Mouse (Mus musculus) CH12.LX (cell line): ENCODE data around the gene Lcn9. TPM values are rescaled to one million over a fixed set of nuclear protein-coding genes. Genes with fewer than 3 reads are reported as not detected.

Source experiments
- DNase-seq: peaks from one replicate; pipeline ENCODE4 v3.0.0-alpha.2; 2013; ENCODE audit errors: extremely low read depth
- H3K27ac ChIP-seq: 2 replicates; pipeline ENCODE4 v1.5.1; 2012; ENCODE audit warnings: low read depth, mild to moderate bottlenecking, control low read depth, moderate library complexity; ENCODE audit not compliant: insufficient read depth
- H3K27me3 ChIP-seq: replicated peaks from 2 replicates; pipeline ENCODE3; 2012; ENCODE audit warnings: inconsistent platforms
- H3K36me3 ChIP-seq, 2 experiments: replicated peaks in 1 of 2; 2 replicates each; pipeline versions ENCODE3 to v1.6.1; 2012; ENCODE audit warnings: inconsistent platforms in 1 of 2, low read length in 1 of 2, mild to moderate bottlenecking in 1 of 2, mixed read lengths in 1 of 2, moderate library complexity in 1 of 2; ENCODE audit not compliant: control insufficient read depth in 1 of 2, insufficient read depth in 1 of 2
- H3K4me1 ChIP-seq, 2 experiments: 2 replicates each; pipeline ENCODE4 v1.6.1; 2012; ENCODE audit warnings: inconsistent platforms in 1 of 2, moderate library complexity in 1 of 2; ENCODE audit not compliant: insufficient read depth in 2 of 2, control insufficient read depth in 1 of 2
- H3K4me2 ChIP-seq: 2 replicates; pipeline ENCODE4 v1.6.1; 2012; ENCODE audit warnings: low read depth, mild to moderate bottlenecking, control low read depth; ENCODE audit not compliant: poor library complexity, insufficient read depth, severe bottlenecking
- H3K4me3 ChIP-seq, 3 experiments: fragments of 150-350 bp in 1 of 3; sonication (generic) in 1 of 3; replicated peaks in 1 of 3; 2 replicates each; pipeline versions ENCODE3 to v1.5.1; 2011 to 2012; ENCODE audit warnings: low read depth in 2 of 3, low read length in 2 of 3, mild to moderate bottlenecking in 2 of 3, moderate library complexity in 2 of 3, control low read depth in 1 of 3, improper control_type of control experiment in 1 of 3, inconsistent platforms in 1 of 3, mixed read lengths in 1 of 3; ENCODE audit not compliant: poor library complexity in 1 of 3
- H3K79me2 ChIP-seq: replicated peaks from 2 replicates; pipeline ENCODE4 v1.6.1; 2012; ENCODE audit warnings: mild to moderate bottlenecking, moderate library complexity; ENCODE audit not compliant: control insufficient read depth, poor library complexity, insufficient read depth, severe bottlenecking; ENCODE audit errors: extremely low read depth
- H3K9ac ChIP-seq: 2 replicates; pipeline ENCODE4 v1.6.1; 2012; ENCODE audit warnings: low read depth, mild to moderate bottlenecking, control low read depth, moderate library complexity; ENCODE audit not compliant: insufficient read depth
- H3K9me3 ChIP-seq: replicated peaks from 2 replicates; pipeline ENCODE3; 2012; ENCODE audit warnings: low read length, inconsistent platforms, mixed read lengths
- BHLHE40 ChIP-seq: IDR thresholded peaks from 2 replicates; pipeline ENCODE4 v1.6.1; 2011; ENCODE audit warnings: mild to moderate bottlenecking, low read depth, low read length, improper control_type of control experiment
- CHD1 ChIP-seq: IDR thresholded peaks from 2 replicates; pipeline ENCODE4 v1.6.1; 2012; ENCODE audit warnings: low read depth, low read length, improper control_type of control experiment, inconsistent platforms
- ELF1 ChIP-seq: IDR thresholded peaks from 2 replicates; pipeline ENCODE4 v1.6.1; 2014; ENCODE audit warnings: low read depth, mild to moderate bottlenecking, inconsistent platforms, low read length, improper control_type of control experiment
- ETS1 ChIP-seq: conservative IDR thresholded peaks from 2 replicates; pipeline ENCODE4 v1.6.1; 2012; ENCODE audit warnings: low read depth, mild to moderate bottlenecking, inconsistent platforms, low read length, improper control_type of control experiment, moderate library complexity
- HCFC1 ChIP-seq: IDR thresholded peaks from 2 replicates; pipeline ENCODE4 v1.6.1; 2012; ENCODE audit warnings: low read depth, mild to moderate bottlenecking, inconsistent platforms, low read length, improper control_type of control experiment
- JUN ChIP-seq: IDR thresholded peaks from 2 replicates; pipeline ENCODE4 v1.6.1; 2011; ENCODE audit warnings: low read depth, mild to moderate bottlenecking, low read length, improper control_type of control experiment, moderate library complexity; ENCODE audit not compliant: insufficient read depth
- JUND ChIP-seq: conservative IDR thresholded peaks from 2 replicates; pipeline ENCODE4 v1.6.1; 2011; ENCODE audit warnings: low read depth, low read length, improper control_type of control experiment
- KAT2A ChIP-seq: IDR thresholded peaks from 2 replicates; pipeline ENCODE4 v1.6.1; 2012; ENCODE audit warnings: low read length, improper control_type of control experiment, inconsistent platforms; ENCODE audit not compliant: insufficient replicate concordance
- MAFK ChIP-seq: IDR thresholded peaks from 2 replicates; pipeline ENCODE4 v1.6.1; 2011; ENCODE audit warnings: low read length, improper control_type of control experiment; ENCODE audit not compliant: insufficient replicate concordance
- MAZ ChIP-seq: IDR thresholded peaks from 2 replicates; pipeline ENCODE4 v1.6.1; 2012; ENCODE audit warnings: low read depth, mild to moderate bottlenecking, inconsistent platforms, low read length, improper control_type of control experiment, moderate library complexity
- MEF2A ChIP-seq: IDR thresholded peaks from 2 replicates; pipeline ENCODE4 v1.6.1; 2014; ENCODE audit warnings: low read depth, mild to moderate bottlenecking, inconsistent platforms, low read length, improper control_type of control experiment, borderline replicate concordance
- MXI1 ChIP-seq: IDR thresholded peaks from 2 replicates; pipeline ENCODE4 v1.6.1; 2011; ENCODE audit warnings: mild to moderate bottlenecking, low read depth, low read length, improper control_type of control experiment
- MYC ChIP-seq: IDR thresholded peaks from 2 replicates; pipeline ENCODE4 v1.6.1; 2011; ENCODE audit warnings: low read depth, mild to moderate bottlenecking, improper control_type of control experiment, low read length
- NELFE ChIP-seq: IDR thresholded peaks from 2 replicates; pipeline ENCODE4 v1.6.1; 2011; ENCODE audit warnings: low read depth, low read length, improper control_type of control experiment
- NRF1 ChIP-seq: IDR thresholded peaks from 2 replicates; pipeline ENCODE4 v1.6.1; 2014; ENCODE audit warnings: low read depth, mild to moderate bottlenecking, inconsistent platforms, low read length, improper control_type of control experiment, moderate library complexity
- POLR2A ChIP-seq: IDR thresholded peaks from 2 replicates; pipeline ENCODE4 v1.6.1; 2011; ENCODE audit warnings: low read depth, mild to moderate bottlenecking, improper control_type of control experiment, low read length
- POLR2AphosphoS2 ChIP-seq: IDR thresholded peaks from 2 replicates; pipeline ENCODE4 v1.6.1; 2011; ENCODE audit warnings: low read depth, low read length, improper control_type of control experiment
- TBP ChIP-seq: conservative IDR thresholded peaks from 2 replicates; pipeline ENCODE4 v1.6.1; 2011; ENCODE audit warnings: low read depth, low read length, improper control_type of control experiment
- TCF12 ChIP-seq: IDR thresholded peaks from 2 replicates; pipeline ENCODE4 v1.6.1; 2014; ENCODE audit warnings: low read depth, mild to moderate bottlenecking, inconsistent platforms, low read length, improper control_type of control experiment
- UBTF ChIP-seq: IDR thresholded peaks from 2 replicates; pipeline ENCODE4 v1.6.1; 2012; ENCODE audit warnings: low read depth, mild to moderate bottlenecking, inconsistent platforms, low read length, improper control_type of control experiment, moderate library complexity
- USF1 ChIP-seq: IDR thresholded peaks from 2 replicates; pipeline ENCODE4 v1.6.1; 2014; ENCODE audit warnings: low read depth, mild to moderate bottlenecking, inconsistent platforms, low read length, improper control_type of control experiment
- ZC3H11A ChIP-seq: IDR thresholded peaks from 2 replicates; pipeline ENCODE4 v1.6.1; 2012; ENCODE audit warnings: low read depth, mild to moderate bottlenecking, inconsistent platforms, low read length, improper control_type of control experiment
- ZKSCAN1 ChIP-seq: IDR thresholded peaks from 2 replicates; pipeline ENCODE4 v1.6.1; 2012; ENCODE audit warnings: low read depth, inconsistent platforms, low read length, improper control_type of control experiment, borderline replicate concordance
- ZMIZ1 ChIP-seq: IDR thresholded peaks from 2 replicates; pipeline ENCODE4 v1.6.1; 2012; ENCODE audit warnings: low read depth, mild to moderate bottlenecking, inconsistent platforms, low read length, improper control_type of control experiment
- ZNF384 ChIP-seq: IDR thresholded peaks from 2 replicates; pipeline ENCODE4 v1.6.1; 2012; ENCODE audit warnings: low read depth, low read length, improper control_type of control experiment, inconsistent platforms
- dilution Hi-C: fragments of 300-500 bp; cut with MboI; formaldehyde crosslinking; loops from 2 replicates; pipeline ENCODE4 v1.14.3; 2020; ENCODE audit warnings: low sequenced_read_pairs; ENCODE audit not compliant: extremely low pct_unique_long_range_greater_than_20kb, extremely low pct_ligation_motif_present
- in situ Hi-C: fragments of 300-500 bp; cut with MboI; formaldehyde crosslinking; loops from 3 replicates; pipeline ENCODE4 v1.14.3; 2019; ENCODE audit warnings: low sequenced_read_pairs, low pct_ligation_motif_present, low pct_unique_long_range_greater_than_20kb, mixed read lengths
- polyA plus RNA-seq: library from polyadenylated mRNA; unstranded; fragments of >175 nt; gene quantifications from 2 replicates; pipeline ENCODE4 v1.2.1, GENCODE M21; 2012; ENCODE audit warnings: low read depth; ENCODE audit not compliant: insufficient read length
- total RNA-seq, 2 experiments: library from RNA; depleted of rRNA; stranded (reverse); fragments of 300-350 nt in 1 of 2; fragments of >200 nt in 1 of 2; gene quantifications; 2 replicates each; pipeline ENCODE4 v1.2.3; 2012 to 2014

Lcn9 gene
- total and polyA plus RNA-seq, 3 experiments = not detected

GRCm38 (mm10) chr2:25846516-25846915 is 23.6 kb downstream of the Lcn9 start:
- Histone ChIP-seq H3K27ac (no peak overlapping the region), H3K9ac (no peak overlapping the region), H3K79me2 (no peaks in the 10 kb centered on the region), H3K36me3 (no peaks in the 10 kb centered on the region), H3K9me3 (peaks cover 6% of the 10 kb centered on the region), H3K4me3 (no peak overlapping the region), H3K4me2 (no peak overlapping the region), H3K4me1 (peaks cover 2 to 9% of the 10 kb centered on the region in 2 experiments; a peak in 3 of 4 replicates), H3K27me3 (peaks cover 50% of the 10 kb centered on the region)
- in situ Hi-C loops = no loop called here
- DNase-seq = no peak
- dilution Hi-C loops = no loop called here
- no peak for TF ChIP-seq ZNF384
- TF ChIP-seq POLR2A = no peak
- no peak for TF ChIP-seq NRF1
- TF ChIP-seq USF1 = no peak
- TF ChIP-seq KAT2A = no peak
- TF ChIP-seq MXI1 = no peak
- TF ChIP-seq HCFC1 = no peak
- no peak for TF ChIP-seq ELF1
- TF ChIP-seq TBP = no peak
- no peak for TF ChIP-seq POLR2AphosphoS2
- TF ChIP-seq BHLHE40 = no peak
- TF ChIP-seq TCF12 = no peak

- Histone ChIP-seq H3K36me3 (no peaks in the 10 kb centered on the region), H3K27ac (no peak within 1 kb of the TSS), H3K4me1 (peaks cover 0 to 5% of the 10 kb centered on the region in 2 experiments; a peak in 2 of 4 replicates), H3K9me3 (peaks cover 6% of the 10 kb centered on the region), H3K4me2 (no peak within 1 kb of the TSS), H3K27me3 (peaks cover 49% of the 10 kb centered on the region), H3K4me3 (no peak within 1 kb of the TSS), H3K9ac (no peak within 1 kb of the TSS), H3K79me2 (no peaks in the 10 kb centered on the region)
- dilution Hi-C loops = no loop called here
- in situ Hi-C loops = no loop called here
- no peak for DNase-seq
- TF ChIP-seq BHLHE40 (no peak), JUND (no peak), NELFE (no peak), ETS1 (no peak), MAZ (no peak), JUN (no peak), MAFK (no peak), UBTF (no peak), ZKSCAN1 (no peak), HCFC1 (no peak), MEF2A (no peak), ELF1 (no peak), CHD1 (no peak), TBP (no peak), ZC3H11A (no peak), MYC (no peak), ZMIZ1 (no peak), NRF1 (no peak)
Observed at GRCm38 (mm10) chr2:25847226-25847625, 24.3 kb downstream of the Lcn9 start, which contains the start of gene Sohlh1. Sohlh1 (minus strand) TSS chr2:25847248.
